Mouse (Mus musculus) gastrocnemius, adult 2 months (tissue): Measurements from ENCODE around the gene Hsh2d. TPM values are rescaled to one million over a fixed set of nuclear protein-coding genes. Genes with fewer than 3 reads are reported as not detected.

Source experiments
- DNase-seq: peaks from one replicate; pipeline ENCODE4 v3.0.0; 2022
- H3K27ac ChIP-seq: fragments of 200-600 bp; 2 replicates; pipeline ENCODE4 v1.8.1; 2022; ENCODE audit warnings: mild to moderate bottlenecking
- H3K4me3 ChIP-seq: fragments of 200-600 bp; 2 replicates; pipeline ENCODE4 v1.8.1; 2022; ENCODE audit warnings: mild to moderate bottlenecking, moderate library complexity
- CTCF ChIP-seq: fragments of 200-600 bp; IDR thresholded peaks from 2 replicates; pipeline ENCODE4 v1.8.1; 2022; ENCODE audit warnings: antibody characterized with exemption, mild to moderate bottlenecking, moderate library complexity
- intact Hi-C: fragments of 180-260 bp; cut with DNase I; formaldehyde crosslinking; loops from one replicate; pipeline ENCODE4 v1.15.1; 2025
- long read RNA-seq, 2 experiments: library from polyadenylated mRNA; stranded (forward); transcript quantifications; one replicate each; pipeline ENCODE4 v2.0.0; 2021
- total RNA-seq, 2 experiments: library from RNA; stranded (reverse); gene quantifications; 2 replicates each; pipeline ENCODE4 v1.2.3; 2021

Gene Hsh2d
- not detected for total RNA-seq
- long read RNA-seq, experiment 1: 0 reads
- long read RNA-seq, experiment 2: 0 reads

DNA sequence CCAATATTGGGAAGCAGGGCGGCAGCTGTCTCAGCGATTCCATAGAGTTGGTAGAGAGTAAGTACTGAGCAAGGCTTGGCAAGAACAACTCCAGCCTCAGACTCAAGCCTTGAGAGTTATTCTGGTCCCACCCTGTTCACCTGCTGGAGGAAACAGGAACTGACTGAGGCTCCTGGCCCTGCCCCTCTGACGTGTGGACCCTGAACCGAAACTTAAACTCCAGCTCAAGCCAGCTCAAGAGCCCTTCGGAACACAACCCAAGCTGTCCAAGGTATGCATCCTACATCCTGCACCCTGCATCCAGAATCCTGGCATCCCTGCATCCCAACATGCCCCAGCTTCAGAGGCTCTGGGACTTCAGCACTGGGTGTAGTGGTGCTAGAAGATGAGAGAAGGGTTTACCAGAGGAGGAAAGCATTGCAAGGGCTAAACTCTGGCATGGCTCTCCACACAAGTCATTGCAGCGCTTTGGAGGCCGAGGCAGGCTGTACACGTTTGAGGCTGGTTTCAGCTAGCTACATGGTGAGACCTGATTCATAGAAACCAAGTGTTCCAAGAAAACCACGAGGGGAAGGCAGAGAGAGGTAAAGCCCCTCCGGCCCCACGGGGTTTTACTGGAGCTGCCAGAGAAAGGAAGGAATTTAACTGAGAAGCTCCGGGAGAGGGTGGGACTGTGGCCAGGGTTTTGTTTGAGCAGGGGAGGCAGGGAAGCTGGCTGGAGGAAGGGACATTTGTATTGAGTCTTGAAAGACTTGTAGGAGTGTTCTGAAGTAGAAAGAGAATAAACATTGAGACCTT, at the start of gene Hsh2d:
TSS of gene Hsh2d (plus strand) at position 222 of the 798 bp plus-strand sequence.
- DNase-seq: no peak
- Histone ChIP-seq H3K27ac (no peak within 1 kb of the TSS), H3K4me3 (no peak within 1 kb of the TSS)
- TF ChIP-seq CTCF: no peak
- intact Hi-C loops: no loop called here

GRCm38 (mm10) chr8:72143256-72143824, 46.1 kb upstream of the Hsh2d start:
- no peak for TF ChIP-seq CTCF
- intact Hi-C loops: no loop called here
- DNase-seq: no peak
- Histone ChIP-seq H3K27ac (no peak overlapping the region), H3K4me3 (no peak overlapping the region)

- DNase-seq: no peak
- TF ChIP-seq CTCF: no peak
- no peak overlapping the region for H3K4me3 ChIP-seq
- intact Hi-C loops: no loop called here
- no peak overlapping the region for H3K27ac ChIP-seq
Measured at GRCm38 (mm10) chr8:72144345-72144975, 45.0 kb upstream of the Hsh2d start.

DNA sequence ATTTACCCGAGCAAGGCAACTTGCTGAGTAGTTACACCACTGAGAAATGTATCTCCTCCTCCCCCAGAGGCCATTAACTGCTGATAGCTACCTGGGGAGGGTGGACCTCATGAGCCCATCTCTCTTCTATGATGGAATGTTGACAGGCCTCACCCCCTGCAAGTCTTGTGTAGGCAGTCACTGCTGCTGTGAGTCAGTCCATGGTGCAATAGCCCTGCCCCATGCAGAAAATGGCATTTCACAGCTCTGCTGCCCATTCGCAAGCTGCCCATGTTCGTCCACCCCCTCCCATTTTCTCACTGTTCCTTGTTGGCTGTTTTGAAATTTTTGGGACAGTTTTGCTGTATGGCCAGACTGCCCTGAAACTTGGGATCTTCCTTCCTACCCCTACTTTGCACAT, 43.9 kb upstream of the Hsh2d start:
- no peak for TF ChIP-seq CTCF
- intact Hi-C loops: no loop called here
- no peak overlapping the region for H3K4me3 ChIP-seq
- no peak overlapping the region for H3K27ac ChIP-seq
- no peak for DNase-seq

DNA sequence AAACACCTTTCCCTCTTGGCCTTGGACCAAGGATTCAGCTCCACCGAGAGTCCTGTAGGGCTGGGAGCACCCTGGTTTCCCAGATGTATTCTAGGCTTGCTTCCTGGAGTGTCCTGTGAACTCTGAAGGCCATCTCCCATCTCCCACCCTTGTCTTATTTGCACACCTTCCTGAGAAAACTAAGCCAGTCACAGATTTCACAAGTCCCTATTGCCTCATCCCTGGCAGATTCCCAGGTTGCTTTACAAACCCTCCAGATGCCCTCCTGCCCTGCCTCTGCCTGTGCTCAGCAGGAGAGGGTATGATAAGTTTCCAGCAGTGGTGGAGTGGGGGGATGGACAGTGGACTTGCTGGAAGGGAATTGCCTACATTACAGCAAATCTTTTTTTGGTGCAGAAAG, 43.4 kb upstream of the Hsh2d start:
- Histone ChIP-seq H3K4me3 (no peak overlapping the region), H3K27ac (peak overlapping the region; percentile 24; the same call in 1 of the 2 replicates)
- DNase-seq: no peak
- TF ChIP-seq CTCF: no peak
- intact Hi-C loops: no loop called here

GRCm38 (mm10) chr8:72146556-72146955, 42.9 kb upstream of the Hsh2d start:
- Histone ChIP-seq H3K27ac (peak overlapping the region; percentile 46; the same call in 1 of the 2 replicates), H3K4me3 (no peak overlapping the region)
- no peak for DNase-seq
- TF ChIP-seq CTCF: no peak
- intact Hi-C loops: no loop called here

GRCm38 (mm10) chr8:72147266-72147665, 42.2 kb upstream of the Hsh2d start:
- peak overlapping the region; percentile 46 for H3K27ac ChIP-seq
- DNase-seq: no peak
- no peak overlapping the region for H3K4me3 ChIP-seq
- intact Hi-C loops: no loop called here
- no peak for TF ChIP-seq CTCF

- no peak for TF ChIP-seq CTCF
- Histone ChIP-seq H3K4me3 (no peak overlapping the region), H3K27ac (no peak overlapping the region)
- no peak for DNase-seq
- intact Hi-C loops: no loop called here
Measured at GRCm38 (mm10) chr8:72149056-72149455, 40.4 kb upstream of the Hsh2d start.

GRCm38 (mm10) chr8:72151418-72152078, 37.9 kb upstream of the Hsh2d start:
- H3K4me3 ChIP-seq: no peak overlapping the region
- no peak overlapping the region; the same call in 1 of the 2 replicates for H3K27ac ChIP-seq
- intact Hi-C loops: no loop called here
- no peak for TF ChIP-seq CTCF
- DNase-seq: no peak

- TF ChIP-seq CTCF: no peak
- peak overlapping the region; percentile 2; the same call in 1 of the 2 replicates for H3K27ac ChIP-seq
- DNase-seq: no peak
Measured at GRCm38 (mm10) chr8:72153382-72153781, 36.1 kb upstream of the Hsh2d start.

GRCm38 (mm10) chr8:72158096-72158495, 31.3 kb upstream of the Hsh2d start:
- DNase-seq: no peak
- H3K4me3 ChIP-seq: no peak overlapping the region
- H3K27ac ChIP-seq: no peak overlapping the region
- intact Hi-C loops: no loop called here
- TF ChIP-seq CTCF: no peak

More at GRCm38 (mm10) chr8:72153382-72153781, 36.1 kb upstream of the Hsh2d start:
- intact Hi-C loops: no loop called here
- no peak overlapping the region for H3K4me3 ChIP-seq

DNA sequence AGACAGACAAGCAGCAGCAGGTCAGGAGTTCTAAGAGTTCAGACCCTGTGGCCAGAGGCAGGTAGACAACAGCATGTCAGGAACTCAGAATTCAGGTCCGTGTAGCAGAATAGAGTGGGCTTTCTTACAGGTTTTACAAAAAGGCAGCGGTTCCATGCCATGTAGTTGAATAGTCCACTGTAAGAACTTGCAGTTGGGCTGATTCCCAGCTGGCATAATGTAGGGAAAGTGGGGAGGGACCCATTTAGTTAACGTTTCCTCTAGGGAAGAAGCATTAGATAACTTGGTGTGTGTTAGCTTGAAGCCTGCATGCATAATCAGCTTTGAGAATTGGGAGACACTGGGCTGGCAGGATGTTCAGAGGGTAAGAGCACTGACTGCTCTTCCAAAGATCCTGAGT, 30.7 kb upstream of the Hsh2d start:
- H3K27ac ChIP-seq: no peak overlapping the region
- intact Hi-C loops: no loop called here
- no peak for TF ChIP-seq CTCF
- H3K4me3 ChIP-seq: no peak overlapping the region
- no peak for DNase-seq
